Mouse (Mus musculus) bone marrow, adult 2 months (tissue): ENCODE measurements around the gene Dnaic1.

Experiments used
- CTCF ChIP-seq: fragments of 200-500 bp; IDR thresholded peaks from 2 replicates; pipeline ENCODE4 v1.5.1; 2011; ENCODE audit warnings: low read length, control low read depth; ENCODE audit not compliant: control insufficient read depth, insufficient read depth
- POLR2A ChIP-seq: fragments of 200-500 bp; IDR thresholded peaks from 2 replicates; pipeline ENCODE4 v1.6.1; 2011; ENCODE audit warnings: low read depth, mild to moderate bottlenecking, control low read depth, low read length, borderline replicate concordance; ENCODE audit not compliant: control insufficient read depth

DNA sequence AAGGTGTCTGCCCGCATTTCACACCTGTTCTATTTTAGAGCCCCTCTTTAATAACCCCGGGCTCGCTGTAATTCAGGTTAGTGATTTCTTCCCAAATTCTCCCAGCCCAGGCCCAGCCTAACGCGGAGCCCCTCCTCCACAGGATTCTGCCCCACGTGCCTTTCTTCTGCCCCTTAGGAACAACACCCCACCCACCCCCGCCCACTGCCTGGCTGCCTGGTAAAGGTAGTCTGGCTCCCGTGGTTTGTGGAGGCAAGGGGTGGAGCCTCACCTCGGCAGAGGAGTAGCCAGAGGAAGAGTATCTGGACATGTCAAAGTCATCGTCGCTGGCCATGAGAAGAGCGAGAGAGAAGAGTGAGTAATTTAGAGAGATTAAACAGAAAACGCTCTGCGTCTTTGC lies 48.9 kb upstream of the Dnaic1 start:
- TF ChIP-seq CTCF (no peak), POLR2A (no peak)
